Mouse (Mus musculus) liver, postnatal 0 days (tissue): ENCODE results near the gene Camta1.

Experiments
- CTCF ChIP-seq: sonication (generic); IDR thresholded peaks from 2 replicates; pipeline ENCODE4 v1.5.1; 2016; ENCODE audit warnings: antibody characterized with exemption, low read depth
- EP300 ChIP-seq: IDR thresholded peaks from 2 replicates; pipeline ENCODE4 v1.6.1; 2016; ENCODE audit warnings: antibody characterized with exemption, low read depth, mild to moderate bottlenecking

GRCm38 (mm10) chr4:151237501-151237900, 624.2 kb downstream of the Camta1 start:
- TF ChIP-seq EP300 (no peak), CTCF (no peak)
